Mouse (Mus musculus) gastrocnemius, adult 2 months (tissue): Measurements from ENCODE around the gene Msantd1. TPM values are rescaled to one million over a fixed set of nuclear protein-coding genes. Genes with fewer than 3 reads are reported as not detected.
"Not testable (repeated sequence)": the region's sequence is repeated elsewhere in the genome, so short reads cannot be mapped to it uniquely, and the experiment has no call there.

Experiments
- DNase-seq: peaks from one replicate; pipeline ENCODE4 v3.0.0; 2022
- H3K27ac ChIP-seq: fragments of 200-600 bp; 2 replicates; pipeline ENCODE4 v1.8.1; 2022; ENCODE audit warnings: mild to moderate bottlenecking
- H3K4me3 ChIP-seq: fragments of 200-600 bp; 2 replicates; pipeline ENCODE4 v1.8.1; 2022; ENCODE audit warnings: mild to moderate bottlenecking, moderate library complexity
- CTCF ChIP-seq: fragments of 200-600 bp; IDR thresholded peaks from 2 replicates; pipeline ENCODE4 v1.8.1; 2022; ENCODE audit warnings: antibody characterized with exemption, mild to moderate bottlenecking, moderate library complexity
- intact Hi-C: fragments of 180-260 bp; cut with DNase I; formaldehyde crosslinking; loops from one replicate; pipeline ENCODE4 v1.15.1; 2025
- long read RNA-seq, 2 experiments: library from polyadenylated mRNA; stranded (forward); transcript quantifications; one replicate each; pipeline ENCODE4 v2.0.0; 2021
- total RNA-seq, 2 experiments: library from RNA; stranded (reverse); gene quantifications; 2 replicates each; pipeline ENCODE4 v1.2.3; 2021

The Msantd1 gene
- total RNA-seq, result 1 to 10 TPM in 1 of 2 experiments, under 1 TPM in 1; 0.33 to 1.1 TPM
- long read RNA-seq, experiment 1, result 0 reads
- long read RNA-seq, experiment 2, result 0 reads

GRCm38 (mm10) chr5:34907910-34908725 lies at the start of gene Msantd1:
Gene Msantd1 (plus strand): TSS chr5:34908012.
- DNase-seq, result no peak
- intact Hi-C loops, result no loop called here
- no peak for TF ChIP-seq CTCF
- Histone ChIP-seq H3K4me3 (no peak within 1 kb of the TSS), H3K27ac (no peak within 1 kb of the TSS)

GRCm38 (mm10) chr5:34865367-34865766 lies 42.4 kb upstream of the Msantd1 start:
- intact Hi-C loops, result no loop called here
- no peak for DNase-seq
- no peak for TF ChIP-seq CTCF
- Histone ChIP-seq H3K27ac (no peak overlapping the region), H3K4me3 (no peak overlapping the region)

GRCm38 (mm10) chr5:34880307-34880706 lies 27.5 kb upstream of the Msantd1 start:
- DNase-seq, H3K27ac ChIP-seq, H3K4me3 ChIP-seq, intact Hi-C loops: not testable (repeated sequence)

- Histone ChIP-seq H3K27ac (no peak overlapping the region), H3K4me3 (no peak overlapping the region)
- no peak for TF ChIP-seq CTCF
- intact Hi-C loops, result no loop called here
- no peak for DNase-seq
These were observed 26.8 kb upstream of the Msantd1 start for GRCm38 (mm10) chr5:34881023-34881422.

GRCm38 (mm10) chr5:34885250-34885649 lies 22.6 kb upstream of the Msantd1 start:
- DNase-seq, result no peak
- Histone ChIP-seq H3K27ac (no peak overlapping the region), H3K4me3 (no peak overlapping the region)
- TF ChIP-seq CTCF, result peak; percentile 31; the same call in 1 of the 2 replicates
- intact Hi-C loops, result no loop called here

- no peak overlapping the region for H3K4me3 ChIP-seq
- H3K27ac ChIP-seq, result no peak overlapping the region
- TF ChIP-seq CTCF, result no peak
- no peak for DNase-seq
- intact Hi-C loops, result no loop called here
These were observed 18.6 kb upstream of the Msantd1 start for GRCm38 (mm10) chr5:34889252-34889651.

GRCm38 (mm10) chr5:34896697-34897453 lies 10.9 kb upstream of the Msantd1 start:
- Histone ChIP-seq H3K4me3 (no peak overlapping the region), H3K27ac (no peak overlapping the region)
- intact Hi-C loops, result no loop called here
- no peak for TF ChIP-seq CTCF
- DNase-seq, result no peak

GRCm38 (mm10) chr5:34899787-34900469 lies 7.9 kb upstream of the Msantd1 start:
- Histone ChIP-seq H3K4me3 (no peak overlapping the region), H3K27ac (no peak overlapping the region)
- DNase-seq, result no peak
- intact Hi-C loops, result no loop called here
- TF ChIP-seq CTCF, result no peak

GRCm38 (mm10) chr5:34902371-34902770 lies 5.4 kb upstream of the Msantd1 start:
- Histone ChIP-seq H3K27ac (no peak overlapping the region), H3K4me3 (no peak overlapping the region)
- no peak for DNase-seq
- no peak for TF ChIP-seq CTCF
- intact Hi-C loops, result no loop called here

GRCm38 (mm10) chr5:34902811-34903385 lies 4.9 kb upstream of the Msantd1 start:
- intact Hi-C loops, result no loop called here
- no peak overlapping the region for H3K4me3 ChIP-seq
- no peak for DNase-seq
- no peak overlapping the region for H3K27ac ChIP-seq
- no peak for TF ChIP-seq CTCF

- intact Hi-C loops, result no loop called here
- no peak for DNase-seq
- H3K27ac ChIP-seq, result no peak overlapping the region
- no peak for TF ChIP-seq CTCF
- no peak overlapping the region for H3K4me3 ChIP-seq
These were observed 3.4 kb upstream of the Msantd1 start for GRCm38 (mm10) chr5:34904412-34904811.

- H3K4me3 ChIP-seq, result no peak overlapping the region
- DNase-seq, result no peak
- no peak for TF ChIP-seq CTCF
- H3K27ac ChIP-seq, result no peak overlapping the region
- intact Hi-C loops, result no loop called here
These were observed 582 bp upstream of the Msantd1 start for GRCm38 (mm10) chr5:34907230-34907629.
